Mouse (Mus musculus) olfactory bulb, adult 2 months (tissue): ENCODE results near the gene Lhfp.

Source experiments
- CTCF ChIP-seq: fragments of 200-500 bp; IDR thresholded peaks from 2 replicates; pipeline ENCODE4 v1.5.1; 2012; ENCODE audit warnings: low read depth, mild to moderate bottlenecking, low read length, moderate library complexity; ENCODE audit not compliant: insufficient read depth
- POLR2A ChIP-seq: fragments of 200-500 bp; IDR thresholded peaks from 2 replicates; pipeline ENCODE4 v1.6.1; 2012; ENCODE audit warnings: mild to moderate bottlenecking, low read depth, low read length, moderate library complexity; ENCODE audit not compliant: insufficient read depth

DNA sequence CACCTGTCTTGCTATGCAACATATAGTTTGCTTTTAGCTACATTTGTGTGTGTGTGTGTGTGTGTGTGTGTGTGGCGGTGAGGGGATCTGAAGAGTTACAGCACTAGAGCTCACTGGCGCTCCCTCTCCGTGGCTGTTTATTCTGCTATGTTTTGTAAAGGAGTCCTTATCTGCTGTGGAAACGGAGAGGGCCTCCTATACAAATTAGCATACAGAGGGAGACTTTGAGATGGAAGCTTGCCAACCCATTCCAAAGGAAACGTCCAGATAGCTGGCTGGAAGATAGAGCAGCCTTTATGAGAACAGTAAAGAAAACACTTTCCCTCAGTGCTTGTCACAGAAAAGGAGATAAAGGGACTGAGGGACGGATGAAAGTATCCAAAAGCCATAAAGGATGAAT is 184.4 kb downstream of the Lhfp start:
- TF ChIP-seq POLR2A (no peak), CTCF (no peak)
